Mouse (Mus musculus): ENCODE data around the gene Stxbp4.

DNA sequence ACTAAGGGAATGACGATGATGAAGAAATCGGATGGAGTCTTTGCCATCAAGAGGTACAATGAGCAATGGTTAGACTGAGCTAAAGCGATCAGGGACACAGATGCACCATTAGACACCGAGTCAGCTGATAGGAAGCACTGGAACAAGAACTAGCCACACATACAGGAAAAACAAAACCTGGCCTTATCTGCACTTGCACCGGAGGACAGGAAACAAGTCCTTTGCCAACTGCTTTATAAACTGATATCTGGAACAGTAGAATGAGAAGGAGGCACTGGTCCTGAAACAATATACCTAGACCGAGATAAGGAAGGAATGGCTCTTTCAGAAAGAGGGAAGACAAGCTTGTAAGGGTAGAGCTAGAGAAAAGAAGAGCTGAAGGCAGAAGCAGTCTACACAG, 23.1 kb downstream of the Stxbp4 start:
- TF ChIP-seq POLR2A (IDR thresholded peaks at IDR 0.05; ENCODE audit: borderline replicate concordance, control insufficient read depth, low read depth, low read length) (no peak), CTCF (IDR thresholded peaks at IDR 0.05; ENCODE audit: control insufficient read depth, insufficient read depth, low read length) (no peak)
